Mouse (Mus musculus) testis, adult 2 months (tissue): Measurements from ENCODE around the gene Mcpt4. TPM values are rescaled to one million over a fixed set of nuclear protein-coding genes. Genes with fewer than 3 reads are reported as not detected.
"Not testable (repeated sequence)": the region's sequence is repeated elsewhere in the genome, so short reads cannot be mapped to it uniquely, and the experiment has no call there.

Experiments used
- H3K27ac ChIP-seq: fragments of 200-500 bp; 2 replicates; pipeline ENCODE4 v1.5.1; 2012; ENCODE audit warnings: low read depth, low read length; ENCODE audit not compliant: control insufficient read depth, insufficient read depth
- H3K27me3 ChIP-seq: fragments of 200-500 bp; 2 replicates; pipeline ENCODE4 v1.6.1; 2012; ENCODE audit warnings: mild to moderate bottlenecking, low read length, moderate library complexity; ENCODE audit not compliant: control insufficient read depth, insufficient read depth
- H3K36me3 ChIP-seq: fragments of 200-500 bp; 2 replicates; pipeline ENCODE4 v1.6.1; 2012; ENCODE audit warnings: mild to moderate bottlenecking, low read length; ENCODE audit not compliant: control insufficient read depth, insufficient read depth
- H3K4me1 ChIP-seq: fragments of 200-500 bp; 2 replicates; pipeline ENCODE4 v1.6.1; 2012; ENCODE audit warnings: low read length; ENCODE audit not compliant: control insufficient read depth, insufficient read depth
- H3K4me3 ChIP-seq: fragments of 200-500 bp; 2 replicates; pipeline ENCODE4 v1.5.1; 2012; ENCODE audit warnings: low read depth, mild to moderate bottlenecking, low read length, moderate library complexity, mixed read lengths; ENCODE audit not compliant: control insufficient read depth
- CTCF ChIP-seq: fragments of 200-500 bp; IDR thresholded peaks from 2 replicates; pipeline ENCODE4 v1.5.1; 2012; ENCODE audit warnings: low read depth, mild to moderate bottlenecking, inconsistent platforms, low read length, moderate library complexity; ENCODE audit not compliant: control insufficient read depth, insufficient read depth, insufficient replicate concordance
- POLR2A ChIP-seq: fragments of 200-500 bp; IDR thresholded peaks from 2 replicates; pipeline ENCODE4 v1.6.1; 2012; ENCODE audit warnings: low read depth, mild to moderate bottlenecking, inconsistent platforms, low read length, moderate library complexity; ENCODE audit not compliant: control insufficient read depth
- polyA plus RNA-seq: library from polyadenylated mRNA; depleted of rRNA; stranded (reverse); fragments of >200 nt; gene quantifications from 2 replicates; pipeline ENCODE4 v1.2.3, GENCODE M21; 2012

The Mcpt4 gene
- polyA plus RNA-seq, 1 experiment: not detected

- Histone ChIP-seq H3K4me1 (no peaks in the 10 kb centered on the region), H3K36me3 (no peaks in the 10 kb centered on the region), H3K4me3 (no peak overlapping the region), H3K27me3 (no peaks in the 10 kb centered on the region), H3K27ac (no peak overlapping the region)
- no peak for TF ChIP-seq CTCF
- no peak for TF ChIP-seq POLR2A
Measured at GRCm38 (mm10) chr14:56093353-56093752, 31.2 kb upstream of the Mcpt4 start.

GRCm38 (mm10) chr14:56086711-56087110, 24.6 kb upstream of the Mcpt4 start:
- TF ChIP-seq POLR2A (no peak), CTCF (no peak)
- Histone ChIP-seq H3K4me3 (no peak overlapping the region), H3K27ac (no peak overlapping the region), H3K27me3 (no peaks in the 10 kb centered on the region), H3K36me3 (no peaks in the 10 kb centered on the region), H3K4me1 (no peaks in the 10 kb centered on the region)

- H3K36me3 ChIP-seq: no peaks in the 10 kb centered on the region
- TF ChIP-seq CTCF (no peak), POLR2A (no peak)
- no peaks in the 10 kb centered on the region for H3K27me3 ChIP-seq
- H3K4me3 ChIP-seq: no peak within 1 kb of the TSS
- H3K27ac ChIP-seq: no peak within 1 kb of the TSS
- no peaks in the 10 kb centered on the region for H3K4me1 ChIP-seq
Measured at GRCm38 (mm10) chr14:56085167-56085566, 23.1 kb upstream of the Mcpt4 start, which contains the start of gene Mcpt8. Mcpt8 (minus strand) TSS chr14:56085273.

- no peak for TF ChIP-seq CTCF
- no peak for TF ChIP-seq POLR2A
- Histone ChIP-seq H3K4me1 (no peaks in the 10 kb centered on the region), H3K4me3 (no peak overlapping the region), H3K27me3 (no peaks in the 10 kb centered on the region), H3K36me3 (no peaks in the 10 kb centered on the region), H3K27ac (no peak overlapping the region)
Measured at GRCm38 (mm10) chr14:56082016-56082415, 19.9 kb upstream of the Mcpt4 start.

- Histone ChIP-seq H3K27ac (no peak overlapping the region), H3K4me3 (no peak overlapping the region), H3K36me3 (no peaks in the 10 kb centered on the region), H3K4me1 (no peaks in the 10 kb centered on the region), H3K27me3 (no peaks in the 10 kb centered on the region)
- TF ChIP-seq CTCF: no peak
- TF ChIP-seq POLR2A: no peak
Measured at GRCm38 (mm10) chr14:56057722-56058121, 4.4 kb downstream of the Mcpt4 start.

GRCm38 (mm10) chr14:56055408-56055807, 6.7 kb downstream of the Mcpt4 start:
- H3K4me1 ChIP-seq: no peaks in the 10 kb centered on the region
- no peaks in the 10 kb centered on the region for H3K27me3 ChIP-seq
- TF ChIP-seq POLR2A: no peak
- TF ChIP-seq CTCF: no peak
- no peaks in the 10 kb centered on the region for H3K36me3 ChIP-seq
- H3K27ac ChIP-seq: no peak overlapping the region
- H3K4me3 ChIP-seq: no peak overlapping the region

- not testable (repeated sequence) for H3K36me3 ChIP-seq, H3K27me3 ChIP-seq, H3K4me1 ChIP-seq
Measured at GRCm38 (mm10) chr14:56041792-56042191, 20.3 kb downstream of the Mcpt4 start, which contains the start of gene Mcpt2. Mcpt2 (plus strand) TSS chr14:56042041.

GRCm38 (mm10) chr14:56034433-56034832, 27.7 kb downstream of the Mcpt4 start:
- H3K27ac ChIP-seq: no peak overlapping the region
- no peaks in the 10 kb centered on the region for H3K27me3 ChIP-seq
- TF ChIP-seq CTCF (no peak), POLR2A (no peak)
- H3K36me3 ChIP-seq: no peaks in the 10 kb centered on the region
- H3K4me1 ChIP-seq: no peaks in the 10 kb centered on the region
- no peak overlapping the region for H3K4me3 ChIP-seq

More at GRCm38 (mm10) chr14:56041792-56042191, 20.3 kb downstream of the Mcpt4 start, which contains the start of gene Mcpt2:
- H3K27ac ChIP-seq, H3K4me3 ChIP-seq: not testable (repeated sequence)

- not testable (repeated sequence) for H3K27ac ChIP-seq, H3K36me3 ChIP-seq, H3K4me1 ChIP-seq, H3K4me3 ChIP-seq, H3K27me3 ChIP-seq
Measured at GRCm38 (mm10) chr14:56030395-56030794, 31.7 kb downstream of the Mcpt4 start, which contains the start of gene Mcpt9. Mcpt9 (minus strand) TSS chr14:56030495.

- H3K4me3 ChIP-seq, H3K27ac ChIP-seq, H3K36me3 ChIP-seq, H3K4me1 ChIP-seq, H3K27me3 ChIP-seq: not testable (repeated sequence)
Measured at GRCm38 (mm10) chr14:56021305-56021704, 40.8 kb downstream of the Mcpt4 start.
